Mouse (Mus musculus): ENCODE results near the gene Limd2.

- TF ChIP-seq TCF12 (IDR thresholded peaks at IDR 0.05; ENCODE audit: insufficient read depth, poor library complexity, severe bottlenecking): no peak
- TF ChIP-seq MAX (IDR thresholded peaks at IDR 0.05; ENCODE audit: low read depth): no peak
- no peak for TF ChIP-seq POLR2A (IDR thresholded peaks at IDR 0.05; ENCODE audit: insufficient read length, low read depth)
- TF ChIP-seq SRF (IDR thresholded peaks at IDR 0.05; ENCODE audit: control insufficient read depth, insufficient read length, low read depth): no peak
- TF ChIP-seq MYOD1 (IDR thresholded peaks at IDR 0.05; ENCODE audit: control insufficient read depth in 1 of 3, insufficient read length in 2 of 3, low read depth in 2 of 3): no peak
- TF ChIP-seq CEBPB (IDR thresholded peaks at IDR 0.05; ENCODE audit: insufficient read depth, poor library complexity, severe bottlenecking): no peak
These were observed 31.6 kb upstream of the Limd2 start for GRCm38 (mm10) chr11:106192241-106192640.
